Mouse (Mus musculus): ENCODE data around the gene Usp5.

- TF ChIP-seq POLR2A (IDR thresholded peaks at IDR 0.05; ENCODE audit: borderline replicate concordance, extremely low read depth, low read depth, low read length), result no peak
- TF ChIP-seq CTCF (IDR thresholded peaks at IDR 0.05; ENCODE audit: insufficient read depth, low read length), result no peak
Observed at GRCm38 (mm10) chr6:124857840-124858530, 28.7 kb upstream of the Usp5 start.

Measured in lung, adult 2 months (tissue).